Mouse (Mus musculus) stomach, postnatal 0 days (tissue): ENCODE data around the gene Ifne.

Experiments
- CTCF ChIP-seq: IDR thresholded peaks from 2 replicates; pipeline ENCODE4 v1.5.1; 2016; ENCODE audit warnings: antibody characterized with exemption, low read depth, mild to moderate bottlenecking, moderate library complexity
- EP300 ChIP-seq: optimal IDR thresholded peaks from 2 replicates; pipeline ENCODE3; 2016; ENCODE audit warnings: antibody characterized with exemption

- no peak for TF ChIP-seq EP300
- no peak for TF ChIP-seq CTCF
Observed at GRCm38 (mm10) chr4:88863309-88863708, 16.7 kb downstream of the Ifne start.
